Mouse (Mus musculus): ENCODE results near the gene Rasal1. TPM values are rescaled to one million over a fixed set of nuclear protein-coding genes. Genes with fewer than 3 reads are reported as not detected.

The Rasal1 gene
- polyA plus RNA-seq, 1 experiment = 1.00 TPM

DNA sequence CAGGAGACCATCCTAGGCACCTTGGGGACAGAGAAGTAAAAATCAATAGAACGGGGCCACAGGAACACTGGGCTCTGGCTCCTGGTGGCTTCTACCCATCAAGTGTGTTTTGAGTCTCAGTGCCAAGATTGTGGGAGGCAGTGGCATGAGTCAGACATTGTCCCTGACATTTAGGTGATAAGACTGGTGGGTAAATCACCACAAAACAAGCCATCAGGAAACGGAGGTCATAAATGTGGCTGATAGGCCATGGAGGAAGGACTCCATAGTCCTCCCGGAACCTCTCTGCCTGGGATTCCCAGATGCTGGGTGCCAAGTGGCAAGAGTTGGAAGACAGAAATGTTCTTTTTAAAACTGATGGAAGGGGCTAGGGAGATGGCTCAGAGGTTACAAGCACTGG is 4.4 kb upstream of the Rasal1 start:
- TF ChIP-seq POLR2A (IDR thresholded peaks at IDR 0.05; ENCODE audit: borderline replicate concordance, extremely low read depth, insufficient read depth, insufficient read length, poor library complexity, severe bottlenecking) (no peak), CTCF (IDR thresholded peaks at IDR 0.05; ENCODE audit: borderline replicate concordance, extremely low read depth, insufficient read depth, insufficient read length) (no peak)
- DNase-seq (ENCODE audit: low read depth) = no peak

DNA sequence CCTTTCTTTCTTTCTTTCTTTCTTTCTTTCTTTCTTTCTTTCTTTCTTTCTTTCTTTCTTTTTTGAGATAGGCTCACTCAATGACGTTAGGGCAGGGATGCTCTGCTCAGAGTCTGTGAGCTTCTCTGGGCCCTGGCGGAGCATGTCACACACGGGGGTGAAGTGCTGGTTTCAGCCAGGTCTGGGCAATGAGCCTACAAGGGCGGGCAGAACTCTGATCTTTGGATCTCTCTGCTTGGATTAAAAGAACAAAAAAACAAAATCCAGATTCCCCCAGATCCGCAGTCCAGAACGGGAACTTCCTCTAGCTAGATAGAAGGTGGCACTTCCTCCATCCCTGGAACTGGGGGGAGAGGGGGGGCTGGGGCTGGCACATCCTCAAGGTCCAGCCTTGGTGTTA is 2.8 kb upstream of the Rasal1 start:
- no peak for TF ChIP-seq POLR2A (IDR thresholded peaks at IDR 0.05; ENCODE audit: borderline replicate concordance, extremely low read depth, insufficient read depth, insufficient read length, poor library complexity, severe bottlenecking)
- no peak for TF ChIP-seq CTCF (IDR thresholded peaks at IDR 0.05; ENCODE audit: borderline replicate concordance, extremely low read depth, insufficient read depth, insufficient read length)
- peak; percentile 39 for DNase-seq (ENCODE audit: low read depth)

DNA sequence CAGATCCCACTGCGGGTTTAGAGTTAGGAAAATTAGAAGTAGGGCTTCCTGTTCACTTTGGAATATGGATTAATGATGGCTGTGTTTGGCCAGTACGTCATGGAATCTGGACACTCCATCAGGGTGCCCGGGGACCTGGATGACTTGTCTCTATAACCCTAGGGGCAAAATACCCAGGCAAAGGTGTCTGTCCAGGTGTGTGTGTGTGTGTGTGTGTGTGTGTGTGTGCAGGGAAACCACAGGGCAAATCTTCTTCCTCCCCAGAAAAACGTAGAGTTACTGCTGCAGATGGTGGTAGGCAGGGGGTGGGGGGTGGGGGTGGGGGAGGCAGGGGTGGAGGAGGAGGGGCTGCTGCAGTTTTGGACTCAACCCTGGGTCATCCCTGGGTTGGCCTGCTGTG is 1.3 kb upstream of the Rasal1 start:
- DNase-seq (ENCODE audit: low read depth) = no peak
- TF ChIP-seq POLR2A (IDR thresholded peaks at IDR 0.05; ENCODE audit: borderline replicate concordance, extremely low read depth, insufficient read depth, insufficient read length, poor library complexity, severe bottlenecking) (no peak), CTCF (IDR thresholded peaks at IDR 0.05; ENCODE audit: borderline replicate concordance, extremely low read depth, insufficient read depth, insufficient read length) (no peak)

DNA sequence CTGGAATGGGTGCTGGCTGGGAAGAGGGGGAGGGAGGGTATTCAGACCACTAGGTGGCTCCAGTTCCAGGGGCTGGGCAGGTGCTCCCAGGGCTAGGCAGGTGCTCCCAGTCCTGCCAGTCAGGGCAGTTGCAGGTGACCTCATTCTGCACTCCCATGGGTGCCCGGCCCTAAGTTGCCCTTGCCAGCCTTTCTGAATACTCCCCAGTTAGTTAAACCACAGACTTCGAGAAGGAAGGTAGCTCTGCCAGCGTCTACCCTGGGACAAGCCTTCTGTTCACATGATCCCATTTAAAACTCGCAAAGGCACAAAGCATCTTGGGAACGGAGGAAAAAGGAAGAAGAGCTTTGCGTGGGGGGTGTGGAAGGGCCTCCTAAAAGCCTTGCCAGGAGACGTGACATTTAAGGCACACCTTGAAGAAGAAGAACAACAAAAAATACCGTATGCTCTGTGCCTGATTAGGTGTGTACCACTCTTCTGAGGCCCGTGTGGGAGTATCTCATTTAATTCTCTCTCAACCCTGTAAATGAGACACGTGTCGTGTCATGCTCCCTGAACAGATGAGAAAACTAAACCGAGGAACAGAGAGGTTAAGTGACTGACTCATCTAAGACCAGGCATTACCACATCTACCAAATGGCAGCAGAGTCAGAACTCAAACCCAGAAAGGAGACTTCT is 659 bp upstream of the Rasal1 start:
- no peak for DNase-seq (ENCODE audit: low read depth)
- no peak for TF ChIP-seq POLR2A (IDR thresholded peaks at IDR 0.05; ENCODE audit: borderline replicate concordance, extremely low read depth, insufficient read depth, insufficient read length, poor library complexity, severe bottlenecking)
- TF ChIP-seq CTCF (IDR thresholded peaks at IDR 0.05; ENCODE audit: borderline replicate concordance, extremely low read depth, insufficient read depth, insufficient read length) = no peak

DNA sequence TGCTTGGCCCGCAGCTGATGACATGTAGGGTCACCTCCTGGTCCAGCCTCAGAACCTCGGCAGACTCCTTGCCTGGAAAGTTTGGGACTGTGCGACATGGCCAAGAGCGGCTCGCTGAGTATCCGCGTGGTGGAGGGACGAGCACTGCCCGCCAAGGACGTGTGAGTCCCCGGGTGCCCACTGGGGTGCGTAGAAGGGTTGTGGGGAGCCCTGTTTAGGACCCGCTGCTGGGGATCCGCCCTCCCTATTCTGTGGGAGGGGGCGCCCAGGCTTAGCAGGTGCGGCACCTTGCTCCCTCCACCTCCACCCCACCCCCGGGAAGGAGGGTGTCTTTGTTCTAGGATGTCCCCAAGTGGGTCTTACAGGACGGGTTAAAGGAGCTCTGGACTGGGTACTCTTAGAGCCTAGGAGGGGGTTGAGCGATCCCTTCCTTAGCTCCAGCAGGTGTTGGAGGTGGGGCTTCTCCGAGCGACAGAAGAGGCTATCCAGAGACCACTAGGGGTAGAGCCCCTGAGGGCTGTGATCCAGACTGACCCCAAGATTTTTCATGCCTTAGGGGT is 842 bp downstream of the Rasal1 start:
- DNase-seq (ENCODE audit: low read depth) = no peak
- TF ChIP-seq CTCF (IDR thresholded peaks at IDR 0.05; ENCODE audit: borderline replicate concordance, extremely low read depth, insufficient read depth, insufficient read length) = no peak
- TF ChIP-seq POLR2A (IDR thresholded peaks at IDR 0.05; ENCODE audit: borderline replicate concordance, extremely low read depth, insufficient read depth, insufficient read length, poor library complexity, severe bottlenecking) = no peak

DNA sequence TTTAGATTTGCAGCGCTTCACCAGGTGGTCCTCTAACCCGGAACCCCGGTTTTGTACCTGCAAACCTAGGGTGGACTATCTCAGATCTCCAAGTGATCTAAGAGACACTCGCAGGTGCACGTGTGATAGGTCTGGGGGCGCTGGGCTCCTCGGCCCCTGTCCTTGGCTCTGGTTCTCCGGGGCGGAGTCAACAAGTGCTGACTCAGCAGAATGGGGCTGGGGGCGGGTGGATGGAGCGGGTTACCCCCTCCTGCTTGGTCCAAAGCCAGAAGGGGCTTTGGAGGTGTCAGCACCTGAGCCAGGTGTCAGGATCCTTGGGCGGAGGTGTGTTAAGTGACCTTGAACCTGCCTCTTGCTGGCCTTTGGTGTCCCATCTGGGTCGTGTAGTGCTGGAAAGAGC is 1.3 kb downstream of the Rasal1 start:
- no peak for DNase-seq (ENCODE audit: low read depth)
- no peak for TF ChIP-seq CTCF (IDR thresholded peaks at IDR 0.05; ENCODE audit: borderline replicate concordance, extremely low read depth, insufficient read depth, insufficient read length)
- TF ChIP-seq POLR2A (IDR thresholded peaks at IDR 0.05; ENCODE audit: borderline replicate concordance, extremely low read depth, insufficient read depth, insufficient read length, poor library complexity, severe bottlenecking) = no peak

DNA sequence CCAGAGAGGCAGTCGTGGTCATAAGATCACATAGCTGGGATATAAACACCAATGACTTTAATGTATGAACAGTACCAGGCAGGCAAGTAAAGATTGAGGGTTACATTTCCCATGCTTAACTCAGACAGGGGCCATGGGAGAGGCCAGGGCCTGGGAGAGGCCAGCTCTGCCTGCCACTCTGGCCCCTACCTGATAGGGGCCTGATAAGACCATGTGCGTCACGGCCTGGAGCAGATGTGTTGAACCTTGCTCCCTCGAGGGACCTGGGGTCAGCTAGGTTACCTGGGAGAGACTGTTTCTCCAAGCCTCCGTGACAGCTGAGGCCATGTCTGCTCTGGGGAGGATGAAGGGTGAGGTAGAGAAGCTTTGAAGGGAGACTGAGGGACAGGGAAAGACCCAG is 2.6 kb downstream of the Rasal1 start:
- DNase-seq (ENCODE audit: low read depth) = no peak
- TF ChIP-seq POLR2A (IDR thresholded peaks at IDR 0.05; ENCODE audit: borderline replicate concordance, extremely low read depth, insufficient read depth, insufficient read length, poor library complexity, severe bottlenecking) = no peak
- TF ChIP-seq CTCF (IDR thresholded peaks at IDR 0.05; ENCODE audit: borderline replicate concordance, extremely low read depth, insufficient read depth, insufficient read length) = no peak

DNA sequence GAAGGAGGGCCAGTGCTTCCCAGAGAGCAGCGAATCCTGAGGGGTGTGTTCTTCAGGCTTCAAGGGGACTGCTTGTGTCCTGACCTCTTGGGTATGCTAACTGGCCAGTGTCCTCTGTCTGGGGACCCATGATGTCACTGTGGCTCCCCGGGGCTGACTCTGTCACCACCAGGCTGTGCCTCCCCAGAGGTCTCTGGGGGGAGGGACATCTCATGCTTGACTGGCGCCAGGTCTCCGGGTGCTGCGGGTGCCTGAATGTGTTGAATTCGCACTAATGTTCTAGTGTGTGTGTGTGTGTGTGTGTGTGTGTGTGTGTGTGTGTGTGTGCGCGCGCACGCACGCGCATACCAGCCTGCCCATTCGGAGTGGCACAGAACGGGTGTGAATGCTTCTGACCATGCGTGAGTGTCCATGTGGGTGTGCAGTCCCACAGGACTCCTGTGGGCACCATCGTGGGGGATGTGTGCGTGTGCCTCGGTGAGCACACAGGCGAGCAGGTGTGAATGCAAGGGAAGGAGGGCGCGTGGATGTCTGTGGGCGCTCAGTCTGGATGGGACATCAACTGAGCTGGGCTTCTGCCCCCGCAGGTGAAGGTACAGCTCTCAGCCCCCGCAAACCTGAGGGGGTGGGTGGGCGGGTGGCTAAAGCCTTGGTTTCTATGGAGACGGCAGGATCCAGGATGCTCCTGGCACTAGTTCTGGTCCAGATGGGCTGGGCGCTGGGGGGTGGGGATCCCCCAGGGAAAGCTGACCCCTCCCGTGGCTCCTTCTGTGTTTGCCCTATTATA is 4.5 kb downstream of the Rasal1 start:
- TF ChIP-seq POLR2A (IDR thresholded peaks at IDR 0.05; ENCODE audit: borderline replicate concordance, extremely low read depth, insufficient read depth, insufficient read length, poor library complexity, severe bottlenecking) (no peak), CTCF (IDR thresholded peaks at IDR 0.05; ENCODE audit: borderline replicate concordance, extremely low read depth, insufficient read depth, insufficient read length) (no peak)
- DNase-seq (ENCODE audit: low read depth) = peak; percentile 20

DNA sequence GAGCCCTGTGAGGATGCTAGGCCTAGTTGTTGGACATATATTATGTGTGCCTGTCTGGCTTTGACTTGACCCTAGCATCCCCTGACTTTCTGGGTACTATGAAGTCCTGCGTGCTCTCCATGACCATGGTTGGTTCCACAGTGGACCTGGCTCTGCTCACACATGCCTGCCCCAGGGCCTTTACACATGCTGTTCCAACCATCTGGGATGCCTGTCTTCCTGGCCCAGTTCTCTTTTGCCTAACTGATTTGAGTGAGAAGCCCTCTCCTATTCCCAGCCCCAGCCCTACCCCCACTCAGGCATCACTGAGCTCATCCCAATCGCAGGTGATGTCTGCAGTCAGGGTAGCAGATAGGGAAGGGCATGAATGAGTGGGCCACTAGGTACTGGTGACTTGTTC is 5.3 kb downstream of the Rasal1 start:
- TF ChIP-seq POLR2A (IDR thresholded peaks at IDR 0.05; ENCODE audit: borderline replicate concordance, extremely low read depth, insufficient read depth, insufficient read length, poor library complexity, severe bottlenecking) (no peak), CTCF (IDR thresholded peaks at IDR 0.05; ENCODE audit: borderline replicate concordance, extremely low read depth, insufficient read depth, insufficient read length) (no peak)
- DNase-seq (ENCODE audit: low read depth) = peak; percentile 24

DNA sequence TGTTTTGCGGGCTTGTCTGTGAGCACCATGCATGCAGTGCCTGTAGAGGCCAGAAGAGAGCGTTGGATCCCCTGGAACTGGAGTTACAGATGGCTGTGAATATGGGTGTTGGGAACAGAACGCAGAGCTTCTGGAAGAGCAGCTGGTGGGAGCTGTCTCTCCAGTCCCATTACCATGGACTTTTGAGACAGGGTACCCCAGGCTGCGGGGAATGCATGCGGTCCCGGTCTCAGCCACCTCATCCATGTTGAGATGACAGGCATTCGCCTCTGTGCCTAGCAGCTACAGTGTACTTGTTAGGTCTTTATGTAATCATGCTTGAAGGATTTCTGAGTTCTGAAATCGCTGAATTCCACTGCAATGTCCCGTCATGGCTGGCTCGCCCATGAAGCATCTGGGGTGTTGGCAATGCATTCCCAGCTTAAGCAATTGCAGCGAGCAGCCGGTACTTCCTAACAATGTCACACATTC is 7.7 kb downstream of the Rasal1 start:
- TF ChIP-seq POLR2A (IDR thresholded peaks at IDR 0.05; ENCODE audit: borderline replicate concordance, extremely low read depth, insufficient read depth, insufficient read length, poor library complexity, severe bottlenecking) = no peak
- TF ChIP-seq CTCF (IDR thresholded peaks at IDR 0.05; ENCODE audit: borderline replicate concordance, extremely low read depth, insufficient read depth, insufficient read length) = no peak
- peak; percentile 83 for DNase-seq (ENCODE audit: low read depth)

DNA sequence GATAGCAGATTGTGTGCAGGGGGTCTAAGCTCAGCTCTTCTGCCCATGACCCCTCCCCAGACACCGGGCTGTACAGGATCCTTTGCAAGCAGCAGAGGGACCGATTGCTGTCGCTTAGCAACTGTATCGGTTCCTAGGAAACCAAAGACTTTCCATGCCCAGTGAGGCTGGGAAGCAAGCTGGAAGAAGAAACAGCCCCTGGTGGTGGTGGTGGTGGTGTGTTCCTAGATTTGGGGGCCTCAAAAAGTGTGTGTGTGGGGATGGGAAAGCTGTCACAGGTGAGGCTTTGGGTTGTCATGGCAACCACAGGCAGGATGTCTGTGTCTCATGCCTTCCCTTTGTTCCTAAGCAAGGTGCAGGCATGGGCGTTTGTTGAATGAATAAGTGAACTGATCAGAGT is 12.2 kb downstream of the Rasal1 start:
- DNase-seq (ENCODE audit: low read depth) = peak; percentile 84
- TF ChIP-seq CTCF (IDR thresholded peaks at IDR 0.05; ENCODE audit: borderline replicate concordance, extremely low read depth, insufficient read depth, insufficient read length) (no peak), POLR2A (IDR thresholded peaks at IDR 0.05; ENCODE audit: borderline replicate concordance, extremely low read depth, insufficient read depth, insufficient read length, poor library complexity, severe bottlenecking) (no peak)
